Mouse (Mus musculus) ovary, postnatal 36 days (tissue): ENCODE results near the gene Ddhd1.

Experiments
- DNase-seq: peaks from one replicate; pipeline ENCODE4 v3.0.0; 2022; ENCODE audit warnings: low spot score, mixed read lengths

Ddhd1 gene

DNA sequence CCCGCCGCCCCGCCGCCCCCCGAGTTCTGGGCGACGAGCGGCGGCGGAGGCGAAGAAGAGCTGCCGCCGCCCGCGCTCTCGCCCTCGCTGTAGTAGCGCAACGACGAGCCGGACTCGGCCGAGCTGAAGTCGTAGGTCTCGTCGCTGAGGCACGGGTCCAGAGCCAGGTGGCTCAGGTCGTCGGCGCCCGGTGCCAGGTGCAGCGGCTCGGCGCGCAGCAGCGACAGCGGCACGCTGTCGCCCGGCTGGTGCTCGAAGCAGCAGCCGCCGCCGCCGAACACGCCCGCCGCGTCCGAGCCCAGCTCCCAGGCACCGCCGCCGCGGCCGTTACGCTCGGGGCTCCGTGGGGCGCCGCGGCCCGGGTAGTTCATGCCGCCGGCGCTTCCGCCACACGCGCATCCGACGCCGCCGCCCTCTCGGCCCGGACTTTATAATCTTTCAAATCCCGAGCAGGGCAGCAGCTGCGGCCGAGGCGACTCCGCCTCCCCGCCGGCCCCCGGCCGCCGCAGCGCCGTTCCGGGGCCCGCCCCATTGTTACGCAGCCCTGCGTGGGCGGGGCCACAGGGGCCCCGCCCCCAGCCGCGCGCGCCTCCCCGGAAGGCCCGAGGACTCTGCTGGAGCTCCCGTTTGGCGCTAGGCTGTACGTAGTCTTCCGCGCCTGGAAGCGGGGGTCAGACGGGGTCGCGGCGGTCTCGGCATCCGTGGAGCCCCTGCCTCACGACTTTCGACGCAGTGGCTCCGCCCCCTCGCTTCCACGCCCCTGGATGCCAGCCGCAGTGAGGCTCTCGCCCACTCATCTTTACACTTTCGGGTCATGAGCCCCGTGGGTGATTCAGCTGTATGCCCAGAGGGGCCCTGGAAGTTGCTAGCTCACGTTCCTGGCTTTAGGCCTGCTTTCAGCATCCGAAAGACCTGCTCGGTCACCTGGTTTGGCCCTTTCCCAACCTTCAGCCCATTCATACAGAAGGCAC is at the start of gene Ddhd1:
TSS of gene Ddhd1 (minus strand) at position 503 of the 971 bp plus-strand sequence.
- DNase-seq: peak; percentile 89

DNA sequence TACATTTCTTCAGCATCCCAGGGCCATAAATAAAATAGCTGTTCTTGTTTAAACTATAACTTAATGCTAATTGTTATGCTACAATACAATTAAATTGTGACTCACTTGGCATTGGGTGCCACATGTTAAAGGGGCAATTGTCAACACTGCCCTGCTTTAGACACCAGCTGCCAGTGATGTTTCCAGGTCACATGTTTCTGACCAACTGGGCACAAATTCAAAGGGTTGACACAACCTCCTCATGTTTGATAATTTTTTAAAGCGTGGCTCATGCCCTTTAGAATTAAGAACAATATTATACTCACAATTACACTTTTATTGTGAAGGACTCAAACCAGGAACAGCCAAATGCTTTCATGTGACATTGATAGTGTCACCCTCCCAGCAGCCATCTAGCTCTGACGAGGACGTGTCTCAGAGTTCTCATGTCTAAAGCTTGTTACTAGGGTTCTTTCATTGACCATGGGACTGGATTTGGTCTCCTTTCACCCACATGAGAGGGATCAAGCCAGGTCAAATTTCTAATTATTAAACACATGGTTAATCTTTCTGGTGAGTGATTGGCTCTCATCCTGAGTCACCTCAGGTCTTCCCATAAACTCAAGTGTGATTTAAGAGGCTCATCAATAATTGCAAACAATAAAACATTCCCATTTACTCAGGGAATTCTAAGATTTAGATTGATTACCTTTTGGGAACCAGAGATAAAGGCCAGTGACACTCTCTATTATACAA is 49.4 kb upstream of the Ddhd1 start:
- no peak for DNase-seq

DNA sequence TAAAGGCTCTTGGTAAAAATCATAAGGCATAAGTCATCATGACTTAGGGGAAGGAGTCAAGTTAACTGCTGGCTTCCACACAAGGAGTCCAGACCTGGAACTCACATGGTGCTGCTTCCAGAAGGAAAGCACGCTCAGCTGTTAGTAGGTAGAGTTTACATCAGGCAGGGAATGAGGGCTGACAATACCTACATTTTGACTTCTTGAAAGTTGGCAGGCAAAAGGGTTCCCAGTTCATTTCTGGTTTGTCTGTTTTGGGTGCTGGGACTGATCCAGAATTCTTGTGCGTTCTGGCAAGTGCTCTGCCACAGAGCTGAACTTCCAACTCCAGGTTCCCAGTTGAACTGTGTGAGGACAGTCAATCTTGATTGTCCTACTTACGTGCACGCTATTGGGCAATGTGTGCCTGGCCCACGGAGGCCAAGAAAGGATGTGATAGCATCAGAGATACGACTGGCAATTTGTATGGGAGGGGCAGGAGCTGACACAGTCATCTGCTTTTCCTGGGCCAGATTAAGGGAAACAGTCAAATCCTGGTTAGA is 42.2 kb upstream of the Ddhd1 start:
- no peak for DNase-seq

DNA sequence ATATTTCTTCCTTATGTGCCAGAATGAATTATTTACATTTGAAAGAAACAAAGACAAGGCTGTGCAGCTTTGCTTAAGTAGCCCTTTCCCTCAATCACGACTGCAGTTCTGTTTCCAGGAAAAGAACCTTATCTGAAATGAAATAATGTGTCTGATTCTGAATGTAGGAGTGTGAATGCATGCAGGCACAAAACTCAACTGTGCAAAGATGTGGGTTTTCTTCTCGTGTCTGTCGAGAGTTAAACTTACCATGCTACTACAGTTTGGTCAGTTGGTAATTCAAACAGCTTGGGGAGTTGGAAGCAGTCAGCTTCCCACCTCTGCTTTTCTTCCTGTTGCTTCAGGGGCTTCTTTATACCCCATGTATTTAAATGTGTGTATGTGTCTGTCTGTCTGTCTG is 40.9 kb upstream of the Ddhd1 start:
- DNase-seq: no peak

- no peak for DNase-seq
Observed at GRCm38 (mm10) chr14:45696098-45696497, 38.2 kb upstream of the Ddhd1 start.

DNA sequence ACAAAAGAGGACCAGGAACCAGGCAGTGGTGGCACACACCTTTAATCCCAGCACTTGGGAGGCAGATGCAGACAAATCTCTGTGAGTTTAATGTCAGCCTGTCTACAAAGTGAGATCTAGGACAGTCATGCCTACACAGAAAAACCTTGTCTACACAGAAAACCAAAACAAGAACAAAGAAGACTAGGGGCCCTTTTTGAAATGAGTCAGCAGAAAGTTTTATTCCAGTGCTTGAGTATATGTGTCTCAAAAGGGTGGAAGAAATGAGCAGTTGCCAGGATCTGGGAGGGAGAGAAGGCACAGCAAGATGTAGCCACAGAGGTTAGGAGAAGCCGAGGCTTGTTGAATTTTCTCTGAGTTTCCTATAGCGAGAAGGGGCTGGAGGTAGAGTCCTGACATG is 35.9 kb upstream of the Ddhd1 start:
- DNase-seq: no peak

DNA sequence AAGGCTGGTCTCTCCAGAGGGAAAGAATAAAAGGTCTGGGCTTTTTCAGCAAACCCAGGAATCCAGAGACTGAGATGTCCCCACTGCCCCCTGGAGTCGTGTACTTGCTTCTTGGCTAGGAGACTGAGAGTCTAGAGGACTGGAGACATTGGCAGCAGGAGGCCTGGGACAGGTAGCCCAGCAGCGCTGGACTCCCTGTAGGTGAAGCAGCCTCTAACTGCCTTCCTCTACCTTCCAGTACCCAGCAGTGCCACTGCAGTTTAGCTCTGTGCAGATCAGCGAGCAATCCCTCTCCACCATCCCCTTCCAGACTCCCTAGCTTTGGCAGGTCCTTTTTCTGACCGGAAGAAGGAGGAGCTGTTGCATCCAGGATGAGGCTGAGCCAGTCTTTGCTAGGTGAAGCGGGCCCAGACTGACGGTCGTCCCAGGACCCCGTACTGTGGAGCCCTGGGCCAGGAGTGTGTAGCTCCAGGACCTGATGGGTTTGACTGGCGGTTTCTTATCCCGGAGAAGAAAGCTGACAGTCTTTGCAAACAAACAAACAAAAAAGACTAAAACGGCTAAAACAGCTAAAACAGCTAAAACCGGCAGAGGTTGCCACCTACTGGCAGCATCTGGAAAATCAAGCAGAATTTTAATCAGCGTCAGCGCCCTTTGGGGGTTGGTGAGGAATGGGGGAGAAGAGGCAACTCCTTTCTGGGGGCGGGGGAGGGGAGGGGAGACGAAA is 32.7 kb upstream of the Ddhd1 start:
- DNase-seq: peak; percentile 50

- no peak for DNase-seq
Observed at GRCm38 (mm10) chr14:45685313-45685712, 27.4 kb upstream of the Ddhd1 start.

DNA sequence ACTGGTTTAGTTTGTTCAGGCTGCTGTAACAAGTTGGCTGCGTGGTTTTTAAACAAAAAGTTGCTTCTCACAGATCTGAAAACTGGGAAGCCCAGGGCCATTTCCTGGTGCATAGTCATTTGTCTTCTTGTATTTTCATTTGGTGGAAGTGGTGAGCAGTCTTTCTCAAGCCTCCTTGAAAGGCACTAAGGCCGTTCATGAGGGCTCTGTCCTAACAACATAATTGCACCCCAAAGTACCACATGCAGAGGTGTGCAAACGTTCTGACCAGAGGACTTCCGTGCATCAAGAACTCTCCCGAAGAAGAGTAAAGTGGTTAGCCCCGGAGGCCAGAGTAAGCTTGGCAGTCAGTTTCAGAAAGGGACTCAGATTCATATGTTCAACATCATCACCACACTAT is 18.8 kb upstream of the Ddhd1 start:
- no peak for DNase-seq

GRCm38 (mm10) chr14:45668325-45668724 is 10.4 kb upstream of the Ddhd1 start:
- peak; percentile 38 for DNase-seq

DNA sequence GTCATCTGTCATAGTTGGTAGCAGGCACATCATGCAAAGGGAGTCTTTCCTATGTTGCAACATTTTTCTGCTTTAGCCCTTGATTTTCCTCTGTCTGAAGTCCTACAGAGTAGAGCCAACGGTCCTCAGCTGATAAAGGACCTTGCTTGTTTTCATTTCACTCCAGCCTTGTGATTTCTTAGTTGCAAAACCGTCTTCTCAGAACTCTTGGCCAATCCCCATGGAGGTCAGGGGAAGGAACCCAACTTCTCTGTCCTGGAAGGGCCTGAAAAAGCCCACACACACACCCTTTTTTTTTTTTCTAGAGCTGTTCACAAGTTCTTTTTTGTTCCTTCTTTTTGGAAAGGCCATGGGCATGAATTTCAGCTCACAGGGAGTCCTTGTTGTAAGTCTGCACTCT is 9.3 kb upstream of the Ddhd1 start:
- DNase-seq: no peak

DNA sequence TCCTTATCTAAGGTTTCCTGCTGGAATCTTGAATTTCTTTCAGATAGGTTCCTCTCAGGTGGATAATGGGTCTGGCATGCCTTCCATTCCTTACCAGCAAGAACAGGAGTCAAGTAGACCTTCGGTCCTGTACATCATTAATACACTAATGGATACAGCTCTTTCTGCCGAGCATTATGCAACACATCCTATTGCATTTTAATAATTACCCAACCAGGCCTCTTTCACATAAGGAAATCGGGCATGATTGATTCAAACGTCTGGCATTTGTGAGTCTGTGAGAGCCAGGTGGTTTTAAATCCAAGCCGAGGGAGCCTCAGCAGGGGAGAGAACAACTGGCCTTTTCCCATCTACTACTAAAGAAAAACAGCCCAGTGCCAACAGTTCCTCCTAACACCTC is 3.6 kb upstream of the Ddhd1 start:
- no peak for DNase-seq

- DNase-seq: no peak
Observed at GRCm38 (mm10) chr14:45660315-45660714, 2.4 kb upstream of the Ddhd1 start.

DNA sequence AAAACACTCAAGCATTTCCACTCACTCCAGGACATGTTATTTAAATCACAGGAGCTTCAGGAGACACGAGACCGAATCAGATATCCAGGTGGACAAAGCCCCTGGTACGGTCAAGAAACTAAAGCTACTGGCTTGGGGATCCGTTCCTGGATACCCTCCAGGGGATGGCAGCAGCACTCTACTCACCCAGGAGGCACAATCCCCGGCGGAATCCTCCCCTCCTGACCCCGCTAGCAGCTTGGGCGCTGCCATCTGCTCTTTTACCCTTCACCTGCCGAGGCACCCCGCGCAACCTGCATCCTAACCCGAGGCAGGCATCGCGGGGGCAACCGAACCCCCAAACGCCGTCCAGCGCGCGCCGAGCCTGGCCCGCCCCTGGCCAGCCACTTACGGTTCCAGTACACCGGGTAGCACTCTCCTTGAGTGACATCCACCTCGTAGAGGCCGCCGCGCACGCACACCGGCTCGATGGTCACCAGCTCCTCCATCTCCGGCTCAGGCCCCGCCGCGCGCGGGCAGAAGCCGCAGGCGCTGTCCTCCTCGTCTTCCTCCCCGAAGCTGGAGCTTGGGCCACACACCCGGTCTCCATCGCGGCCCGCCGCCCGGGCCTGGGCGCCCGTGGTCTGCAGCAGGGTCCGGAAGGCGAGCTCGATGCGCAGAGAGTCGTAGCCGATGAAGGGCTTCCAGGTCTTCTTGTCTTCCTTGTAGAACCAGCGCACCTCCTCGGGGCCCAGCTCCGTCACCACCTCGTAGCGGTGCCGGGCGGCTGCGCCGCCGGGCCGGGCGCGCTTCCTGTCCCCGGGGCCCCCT is 907 bp downstream of the Ddhd1 start:
- peak; percentile 56 for DNase-seq

GRCm38 (mm10) chr14:45654876-45655416 is 3.0 kb downstream of the Ddhd1 start:
- DNase-seq: no peak

- DNase-seq: no peak
Observed at GRCm38 (mm10) chr14:45653756-45654155, 4.2 kb downstream of the Ddhd1 start.

DNA sequence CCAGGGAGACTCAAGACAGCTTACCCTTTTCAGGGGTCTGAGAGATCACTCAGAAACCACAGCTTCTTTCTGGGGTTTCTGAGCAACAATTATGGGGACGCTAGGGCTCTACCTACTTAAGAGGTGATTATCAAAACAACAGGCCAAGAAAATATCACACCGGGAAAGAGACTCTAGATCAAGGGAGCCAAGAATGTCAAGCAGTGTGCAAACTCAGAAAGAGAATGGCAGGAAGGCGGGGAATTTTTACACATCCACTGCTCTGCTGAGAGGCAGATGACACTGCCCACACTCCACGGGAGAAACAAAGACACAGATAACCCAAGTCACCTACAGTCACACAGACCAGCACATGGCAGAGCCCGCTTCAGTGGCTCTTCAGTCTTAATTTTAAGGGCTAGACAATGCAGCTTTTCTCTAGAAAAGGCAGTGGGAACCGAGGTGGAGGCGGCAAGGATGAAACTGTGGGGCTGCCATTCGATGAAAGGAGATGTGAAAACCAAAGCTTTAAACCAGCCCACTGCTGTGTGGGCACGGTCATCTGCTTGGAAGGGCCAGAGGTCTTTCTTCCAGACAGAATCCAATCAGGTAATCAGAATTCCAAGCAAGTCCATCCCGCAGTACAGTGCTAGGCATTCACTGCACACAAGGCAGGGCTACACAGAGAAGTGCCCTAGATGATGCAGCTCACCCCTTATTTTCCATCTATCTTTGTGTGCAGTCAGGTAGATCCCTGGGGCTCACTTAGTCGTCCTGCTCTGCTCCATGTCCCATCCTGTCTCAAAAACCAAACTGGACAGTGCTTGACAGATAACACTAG is 8.7 kb downstream of the Ddhd1 start:
- DNase-seq: no peak

- no peak for DNase-seq
Observed at GRCm38 (mm10) chr14:45648144-45648543, 9.8 kb downstream of the Ddhd1 start.

DNA sequence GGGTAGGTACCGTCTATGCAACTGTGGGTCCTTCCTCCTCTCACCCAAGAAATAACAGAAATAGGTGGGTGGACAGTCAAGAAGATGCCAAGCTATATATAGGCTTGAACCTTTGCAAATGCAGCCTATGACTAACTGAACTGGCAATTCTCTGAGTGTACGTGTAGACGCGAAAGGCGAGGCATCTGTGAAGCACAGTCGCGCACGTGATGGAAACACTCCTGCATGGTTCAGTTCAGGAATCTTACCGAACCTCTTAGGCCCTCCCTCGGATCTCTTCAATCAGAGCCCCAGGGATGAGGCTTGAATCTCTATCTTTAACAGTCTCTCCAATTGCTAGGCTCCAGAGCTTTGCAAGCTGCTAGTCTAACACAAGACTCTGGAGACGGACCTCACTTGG is 10.3 kb downstream of the Ddhd1 start:
- no peak for DNase-seq

GRCm38 (mm10) chr14:45647175-45647574 is 10.8 kb downstream of the Ddhd1 start:
- DNase-seq: no peak
